Mouse (Mus musculus): ENCODE measurements at regions not wholly inside any gene's neighbourhood (a gene's known extent, or its start where the extent isn't known, plus 50 kb on each side); places are given as distances from the start of the nearest gene placed in this dataset.

DNA sequence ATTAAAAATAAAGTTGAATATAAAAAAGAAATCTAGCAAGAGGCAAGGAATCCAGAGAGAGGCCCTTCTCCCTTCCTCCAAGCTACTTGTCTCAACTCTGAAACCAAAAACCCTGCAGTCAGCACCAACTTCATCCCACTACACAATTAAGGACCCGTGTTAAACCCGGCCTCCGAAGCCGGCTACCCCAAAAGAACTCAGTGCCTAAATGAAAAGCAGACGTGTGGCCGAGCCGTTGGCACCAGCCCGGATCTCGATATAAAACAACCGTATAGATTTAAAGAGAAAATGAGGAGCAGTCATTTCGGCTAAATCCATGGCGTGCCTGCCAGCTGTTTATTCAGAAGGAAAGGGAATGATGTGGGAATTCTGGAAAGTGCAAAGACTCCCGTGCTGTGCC lies 384.7 kb upstream of the Dynlrb2 start:
- no peak for DNase-seq (ENCODE audit: low spot score)

DNA sequence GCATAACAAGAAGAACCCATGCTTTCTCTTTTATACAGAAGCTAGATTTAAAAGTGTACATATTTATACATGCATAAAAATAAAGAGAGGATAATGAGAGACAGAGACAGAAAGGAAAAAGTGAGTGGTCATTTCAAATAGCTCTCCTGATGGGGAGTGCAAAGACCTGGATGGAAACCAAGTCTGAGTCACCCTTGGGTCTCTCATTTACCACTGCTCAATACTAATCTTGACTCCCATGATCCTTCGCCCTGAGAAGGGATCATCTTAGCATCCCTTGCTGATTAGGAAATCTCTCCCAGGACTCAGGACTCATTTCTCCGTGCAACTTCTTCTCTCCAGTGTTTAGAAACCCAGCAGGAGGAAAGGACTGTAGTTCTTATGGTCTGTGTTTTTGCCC lies 386.9 kb upstream of the Dynlrb2 start:
- no peak for DNase-seq (ENCODE audit: low spot score)

- no peak for DNase-seq (ENCODE audit: low spot score)
These were observed 388.1 kb upstream of the Dynlrb2 start for GRCm38 (mm10) chr8:116116625-116117024.

DNA sequence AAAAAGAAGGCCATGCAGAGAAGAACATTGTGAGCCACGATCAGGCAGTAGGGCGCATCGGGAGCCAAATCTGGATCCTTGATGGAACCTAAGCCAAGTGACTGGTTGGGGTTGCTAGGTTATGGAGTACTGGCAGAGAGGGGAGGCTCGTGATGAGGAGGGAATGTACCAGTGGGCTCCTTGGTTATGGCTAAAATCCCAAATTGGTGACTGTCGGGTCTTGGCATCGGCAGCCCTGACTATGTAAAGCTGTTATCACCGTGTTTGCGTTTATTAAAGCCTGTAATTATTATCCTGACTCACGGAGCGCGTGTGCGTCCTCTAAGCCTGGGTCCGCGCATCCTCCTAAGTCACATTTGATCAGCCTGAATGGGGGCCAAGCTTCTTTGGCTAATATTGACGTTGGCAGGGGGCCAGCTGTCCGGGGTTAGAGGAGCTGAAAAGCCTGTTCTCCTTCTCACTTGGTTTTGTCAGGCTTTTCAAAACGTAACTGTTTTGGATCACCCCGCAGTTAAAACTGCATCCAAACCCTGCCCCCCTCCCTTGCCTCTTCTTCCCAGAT lies 388.9 kb upstream of the Dynlrb2 start:
- peak; percentile 69 for DNase-seq (ENCODE audit: low spot score)

GRCm38 (mm10) chr8:116114978-116115377 lies 389.8 kb upstream of the Dynlrb2 start:
- no peak for DNase-seq (ENCODE audit: low spot score)

DNA sequence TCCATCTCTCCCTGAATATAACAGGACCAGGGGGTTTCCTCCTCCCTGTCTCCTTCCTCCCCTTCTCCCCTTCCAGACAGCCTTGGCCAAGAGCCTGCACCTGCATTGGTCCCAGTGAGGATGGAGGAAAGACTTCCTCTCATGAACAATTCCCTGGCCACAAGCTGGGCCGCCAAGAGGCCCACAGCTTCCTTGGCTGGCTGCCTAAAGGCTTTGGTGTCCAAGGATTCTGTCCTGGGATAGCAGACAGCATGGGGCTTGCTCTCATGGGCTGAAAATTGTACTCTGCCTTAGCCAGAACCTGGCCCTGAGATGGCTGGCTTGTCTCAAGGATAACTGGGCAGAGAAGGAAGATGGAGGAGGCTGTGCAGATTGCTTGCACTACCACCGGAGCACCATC lies 390.3 kb upstream of the Dynlrb2 start:
- DNase-seq (ENCODE audit: low spot score): peak; percentile 46

DNA sequence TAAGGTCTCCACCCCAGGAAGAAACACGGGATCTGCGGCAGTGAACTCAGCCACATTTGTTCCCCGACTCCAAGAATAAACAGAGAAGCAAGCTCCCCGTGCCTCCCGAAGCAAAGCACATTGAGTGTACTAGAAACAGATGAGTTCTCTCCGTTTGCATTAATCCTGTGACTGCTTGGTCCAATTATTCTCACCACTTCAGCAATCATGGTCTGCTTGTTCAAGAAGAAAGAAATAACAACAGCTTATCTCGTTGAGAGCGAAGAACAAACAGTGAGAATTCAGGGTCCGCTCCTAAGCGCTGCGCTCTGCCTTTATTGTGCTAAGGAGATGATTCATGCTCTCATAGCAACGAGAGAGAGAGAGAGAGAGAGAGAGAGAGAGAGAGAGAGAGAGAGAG lies 393.6 kb upstream of the Dynlrb2 start:
- DNase-seq (ENCODE audit: low spot score): no peak

DNA sequence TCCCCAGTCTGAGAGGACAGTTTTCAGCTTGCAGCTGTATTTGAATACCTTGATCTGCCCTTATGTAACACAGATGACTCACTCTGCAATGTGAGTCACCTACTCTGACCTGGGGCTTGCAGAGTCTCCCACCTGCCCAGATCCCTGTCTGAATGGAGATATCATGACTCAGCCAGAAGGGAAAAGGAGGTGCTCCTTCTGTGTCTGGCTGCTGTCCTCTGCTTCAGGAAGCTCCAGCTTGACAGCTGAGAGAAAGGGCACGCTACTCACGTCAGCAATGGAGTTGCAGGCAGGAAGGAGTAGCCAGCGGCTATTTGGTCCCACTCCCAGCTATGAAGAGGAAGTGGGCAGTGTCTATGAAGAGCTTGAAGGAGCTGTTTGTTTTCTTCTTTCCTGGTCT lies 389.1 kb upstream of the Maf start:
- no peak for DNase-seq (ENCODE audit: low spot score)

DNA sequence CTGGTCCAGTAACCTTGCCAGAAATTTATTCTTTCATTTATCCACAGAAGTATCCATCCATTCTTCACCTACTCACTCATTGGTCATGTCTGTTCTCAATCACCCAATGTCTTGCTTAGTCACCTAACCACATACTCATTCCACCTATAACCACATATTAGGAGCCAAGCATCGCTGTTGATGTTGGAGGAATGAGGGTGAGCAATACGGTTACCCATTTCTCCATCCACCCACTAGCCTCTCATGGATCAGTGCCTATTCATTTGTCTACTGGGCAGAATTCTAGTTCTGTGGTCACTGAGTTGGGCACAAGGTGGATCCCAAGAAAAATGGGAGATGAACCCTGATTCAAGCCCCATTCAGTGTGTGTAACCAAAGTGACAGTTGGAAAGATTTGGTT lies 375.6 kb upstream of the Maf start:
- no peak for DNase-seq (ENCODE audit: low spot score)

- DNase-seq (ENCODE audit: low spot score): no peak
These were observed 371.3 kb upstream of the Maf start for GRCm38 (mm10) chr8:116078849-116079407.

- DNase-seq (ENCODE audit: low spot score): no peak
These were observed 363.9 kb upstream of the Maf start for GRCm38 (mm10) chr8:116071497-116071896.

- no peak for DNase-seq (ENCODE audit: low spot score)
These were observed 361.9 kb upstream of the Maf start for GRCm38 (mm10) chr8:116069538-116069937.

DNA sequence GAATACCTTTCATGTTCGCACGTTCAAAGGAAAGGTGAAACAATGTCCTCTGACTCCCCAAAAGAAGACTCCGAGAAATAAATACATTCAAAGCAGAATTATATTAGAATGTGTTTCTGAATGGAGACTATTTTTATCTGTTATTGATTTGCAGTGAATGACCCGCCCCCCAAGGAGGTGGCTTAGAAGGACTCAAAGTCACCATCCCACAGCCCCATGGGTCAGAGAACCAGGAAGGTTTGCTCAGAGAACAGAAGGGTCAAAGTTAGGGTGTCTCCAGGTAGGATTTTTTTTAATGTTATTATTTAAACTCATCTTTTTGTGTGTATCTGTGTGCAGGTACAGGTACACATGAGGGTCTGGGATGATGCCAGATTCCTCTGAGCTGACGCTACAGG lies 360.4 kb upstream of the Maf start:
- no peak for DNase-seq (ENCODE audit: low spot score)

DNA sequence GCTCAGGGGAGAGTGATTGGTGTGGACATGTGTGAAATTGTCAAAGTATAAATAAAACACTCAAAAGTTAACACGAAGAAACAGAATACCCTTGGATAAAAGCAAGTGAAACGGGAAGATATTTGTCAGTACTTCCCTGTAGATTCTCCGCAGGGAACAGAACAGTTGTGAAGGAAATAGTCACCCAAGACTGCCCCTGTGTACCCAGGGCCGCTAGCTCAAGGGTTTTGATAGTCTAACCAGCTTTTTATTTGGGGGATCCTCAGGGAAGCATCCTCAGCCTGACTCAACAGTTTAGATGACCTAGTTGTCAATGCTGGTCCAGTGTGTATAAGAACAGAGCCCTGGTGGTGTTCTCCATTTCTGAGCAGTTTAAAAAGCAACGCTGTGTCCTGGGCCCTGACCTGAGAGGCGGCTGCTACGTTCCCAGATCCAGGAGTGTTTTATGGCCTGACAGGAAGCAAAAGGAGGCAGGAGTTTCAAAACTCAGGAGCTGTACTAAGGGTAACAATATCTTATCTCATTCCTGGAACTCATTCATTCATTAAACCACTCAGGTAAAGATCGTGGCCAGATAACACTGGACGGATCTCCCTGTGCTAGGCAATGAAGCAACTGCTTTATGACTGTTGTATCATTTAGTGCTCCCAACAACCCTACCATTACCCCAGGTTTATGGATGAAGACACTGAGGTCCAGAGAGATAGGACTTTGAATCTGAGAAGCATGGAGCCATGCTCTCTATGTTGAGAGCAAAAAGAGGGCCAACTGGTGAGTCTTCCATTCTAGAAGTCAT lies 359.8 kb upstream of the Maf start:
- DNase-seq (ENCODE audit: low spot score): no peak

- DNase-seq (ENCODE audit: low spot score): no peak
These were observed 358.3 kb upstream of the Maf start for GRCm38 (mm10) chr8:116065871-116066270.

- no peak for DNase-seq (ENCODE audit: low spot score)
These were observed 357.7 kb upstream of the Maf start for GRCm38 (mm10) chr8:116065327-116065726.

DNA sequence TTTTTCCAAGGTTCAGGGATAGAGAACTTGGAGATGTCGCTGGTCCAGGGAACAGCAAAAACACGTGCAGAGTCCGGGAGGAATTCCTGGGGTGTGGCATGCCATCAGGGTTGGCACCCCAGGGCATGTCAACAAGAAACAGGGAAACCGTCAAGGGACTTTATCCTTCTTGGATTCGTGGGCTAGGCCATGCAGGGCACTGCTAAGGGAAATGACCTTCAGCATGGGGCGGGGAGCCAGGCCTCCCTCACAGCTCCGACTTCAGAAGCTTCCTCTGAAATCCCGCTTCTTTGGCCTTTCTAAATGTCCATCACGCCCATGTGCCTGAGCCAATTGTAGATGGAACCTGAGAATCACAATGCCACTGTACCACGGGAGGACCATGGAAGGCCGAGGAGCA lies 357.0 kb upstream of the Maf start:
- no peak for DNase-seq (ENCODE audit: low spot score)

- peak; percentile 5 for DNase-seq (ENCODE audit: low spot score)
These were observed 355.9 kb upstream of the Maf start for GRCm38 (mm10) chr8:116063541-116063940.

- no peak for DNase-seq (ENCODE audit: low spot score)
These were observed 345.9 kb upstream of the Maf start for GRCm38 (mm10) chr8:116053483-116053882.

- no peak for DNase-seq (ENCODE audit: low spot score)
These were observed 345.4 kb upstream of the Maf start for GRCm38 (mm10) chr8:116053043-116053442.

DNA sequence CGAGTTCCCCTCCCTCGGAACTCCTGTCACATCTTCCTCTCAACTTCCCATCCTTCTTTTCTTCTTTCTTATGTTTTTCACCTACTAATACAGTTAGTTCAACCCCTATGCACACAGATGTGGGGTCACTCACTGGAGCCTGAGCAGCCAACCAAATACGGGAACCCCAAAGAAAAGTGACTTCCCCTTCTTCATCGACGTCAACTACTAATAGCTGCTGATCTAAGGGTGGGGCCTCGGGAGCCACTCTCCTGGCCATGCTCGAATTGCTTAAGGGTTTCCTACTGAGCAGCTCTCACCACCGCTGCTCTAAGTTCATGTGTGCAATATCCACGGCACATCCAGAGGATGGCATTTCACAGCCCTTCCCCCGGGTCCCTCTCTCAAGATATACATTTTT lies 340.9 kb upstream of the Maf start:
- DNase-seq (ENCODE audit: low spot score): no peak

GRCm38 (mm10) chr8:116046859-116047258 lies 339.3 kb upstream of the Maf start:
- no peak for DNase-seq (ENCODE audit: low spot score)

GRCm38 (mm10) chr8:116045526-116045925 lies 337.9 kb upstream of the Maf start:
- DNase-seq (ENCODE audit: low spot score): no peak

DNA sequence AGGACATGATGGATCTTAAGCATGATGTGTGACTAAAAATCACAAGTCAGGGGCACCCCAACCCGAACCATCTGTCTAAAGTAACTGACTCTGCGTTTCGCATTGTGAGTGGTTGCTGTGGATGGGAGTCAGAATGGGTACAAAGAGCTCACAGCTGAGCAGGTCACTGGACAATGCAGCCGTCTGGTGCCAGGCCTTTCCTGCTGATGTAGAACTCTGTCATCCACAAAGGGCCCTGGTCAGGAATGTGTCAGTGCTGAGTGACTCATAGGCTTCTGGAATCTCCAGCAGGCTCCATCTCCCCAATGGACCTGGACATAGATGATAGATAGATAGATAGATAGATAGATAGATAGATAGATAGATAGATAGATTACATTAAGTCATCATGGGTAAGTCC lies 335.8 kb upstream of the Maf start:
- DNase-seq (ENCODE audit: low spot score): no peak

Measured in ovary, postnatal 14 days (tissue).